Mouse (Mus musculus) brain, embryonic 14.5 days (tissue): ENCODE measurements at regions not wholly inside any gene's neighbourhood (a gene's known extent, or its start where the extent isn't known, plus 50 kb on each side); places are given as distances from the start of the nearest gene placed in this dataset.

Experiments
- CTCF ChIP-seq: fragments of 200-500 bp; IDR thresholded peaks from 2 replicates; pipeline ENCODE4 v1.5.1; 2012; ENCODE audit warnings: inconsistent platforms, mild to moderate bottlenecking, moderate library complexity, borderline replicate concordance; ENCODE audit not compliant: insufficient read depth, insufficient read length; ENCODE audit errors: extremely low read depth
- POLR2A ChIP-seq: fragments of 200-500 bp; IDR thresholded peaks from 2 replicates; pipeline ENCODE4 v1.6.1; 2012; ENCODE audit warnings: mild to moderate bottlenecking, inconsistent platforms, borderline replicate concordance; ENCODE audit not compliant: poor library complexity, insufficient read depth, insufficient read length, severe bottlenecking; ENCODE audit errors: extremely low read depth

GRCm38 (mm10) chr9:91964051-91964450 is 228.7 kb upstream of the Plscr5 start:
- no peak for TF ChIP-seq CTCF
- TF ChIP-seq POLR2A: no peak
